ENCODE assay signal across 20 mouse cellular contexts in genomic region chr19:41045091-41045770, GRCm38 (mm10). TPM values are rescaled to one million over a fixed set of nuclear protein-coding genes. Genes with fewer than 3 reads are reported as not detected.
A peak's percentile ranks its signal among the peaks of the same experiment; 100 is the strongest.
DNase-seq lines count a peak whose midpoint lies in the region; ATAC-seq and TF ChIP-seq lines count a peak whose summit lies in the region.
"Had no signal": no experiment of that assay in that cellular context is flagged by ENCODE, and none has a peak within 500 bp of the region (broad histone marks: within the 10 kb centered on the region; RNA-seq: fewer than 3 reads in every experiment).

No protein-coding gene starts in this region.

- no peak for ATAC-seq in heart, embryonic 13.5 days (ENCODE audit: extremely low read depth, insufficient number of reproducible peaks, low FRiP score, low TSS enrichment)
- no peak for ATAC-seq in liver, embryonic 12.5 days
- no peak for ATAC-seq in midbrain, embryonic 11.5 days (ENCODE audit: low FRiP score)
- ATAC-seq in midbrain, embryonic 13.5 days = no peak
- ATAC-seq: forebrain, embryonic 15.5 days had no signal

- 30% methylated on average over 10 of the region's 10 CpGs for WGBS in heart, embryonic 13.5 days
- WGBS in heart, adult 2 months = 23% methylated on average over 10 of the region's 10 CpGs
- WGBS in liver, adult 2 months = 19% methylated on average over 10 of the region's 10 CpGs
- 27% methylated on average over 10 of the region's 10 CpGs for WGBS in liver, embryonic 12.5 days (ENCODE audit: insufficient replicate concordance)
- 59% methylated on average over 10 of the region's 10 CpGs for WGBS in midbrain, embryonic 11.5 days
- WGBS in midbrain, embryonic 13.5 days = 61% methylated on average over 10 of the region's 10 CpGs

- intact Hi-C loops in heart, adult 2 months (cut with DNase I) = no loop called here

- H3K4me3 ChIP-seq in heart, embryonic 13.5 days = no peak overlapping the region
- no peak overlapping the region for H3K4me3 ChIP-seq in heart, adult 2 months
- no peak overlapping the region for H3K4me3 ChIP-seq in liver, adult 2 months (ENCODE audit: insufficient read depth, low read depth, low read length)
- no peak overlapping the region for H3K4me3 ChIP-seq in liver, embryonic 12.5 days
- no peak overlapping the region for H3K4me3 ChIP-seq in midbrain, embryonic 11.5 days (ENCODE audit: low read depth, low read length)
- no peak overlapping the region for H3K4me3 ChIP-seq in midbrain, embryonic 13.5 days (replicated peaks)
- H3K4me3 ChIP-seq: embryonic facial prominence, embryonic 13.5 days; forebrain, embryonic 15.5 days had no signal

- TF ChIP-seq POLR2A in heart, adult 2 months (IDR thresholded peaks at IDR 0.05; ENCODE audit: insufficient read depth, low read depth, low read length) = no peak
- TF ChIP-seq POLR2A in liver, adult 2 months (IDR thresholded peaks at IDR 0.05; ENCODE audit: extremely low read depth, insufficient read depth, low read length) = no peak

- no peaks in the 10 kb centered on the region for H3K27me3 ChIP-seq in heart, embryonic 13.5 days (replicated peaks)
- no peaks in the 10 kb centered on the region for H3K27me3 ChIP-seq in heart, adult 2 months (ENCODE audit: control insufficient read depth, insufficient read depth, low read length)
- no peaks in the 10 kb centered on the region for H3K27me3 ChIP-seq in liver, adult 2 months (ENCODE audit: control insufficient read depth, insufficient read depth, low read length)
- H3K27me3 ChIP-seq in liver, embryonic 12.5 days (replicated peaks) = no peaks in the 10 kb centered on the region
- no peaks in the 10 kb centered on the region for H3K27me3 ChIP-seq in midbrain, embryonic 11.5 days (ENCODE audit: control insufficient read depth, insufficient read depth, low read length)
- no peaks in the 10 kb centered on the region for H3K27me3 ChIP-seq in midbrain, embryonic 13.5 days
- H3K27me3 ChIP-seq: embryonic facial prominence, embryonic 13.5 days; forebrain, embryonic 15.5 days had no signal

- H3K4me1 ChIP-seq in heart, embryonic 13.5 days = peaks cover 5% of the 10 kb centered on the region
- H3K4me1 ChIP-seq in heart, adult 2 months (ENCODE audit: control insufficient read depth, insufficient read depth, low read length) = no peaks in the 10 kb centered on the region
- H3K4me1 ChIP-seq in liver, adult 2 months (ENCODE audit: control insufficient read depth, insufficient read depth, low read length) = no peaks in the 10 kb centered on the region; the same call in 1 of the 2 replicates
- no peaks in the 10 kb centered on the region for H3K4me1 ChIP-seq in liver, embryonic 12.5 days
- H3K4me1 ChIP-seq in midbrain, embryonic 11.5 days (ENCODE audit: control insufficient read depth, insufficient read depth, low read length) = no peaks in the 10 kb centered on the region
- no peaks in the 10 kb centered on the region for H3K4me1 ChIP-seq in midbrain, embryonic 13.5 days (replicated peaks)
- H3K4me1 ChIP-seq: embryonic facial prominence, embryonic 13.5 days; forebrain, embryonic 15.5 days had no signal

- no peaks in the 10 kb centered on the region for H3K9me3 ChIP-seq in heart, embryonic 13.5 days
- H3K9me3 ChIP-seq in liver, embryonic 12.5 days (replicated peaks) = no peaks in the 10 kb centered on the region
- H3K9me3 ChIP-seq in midbrain, embryonic 11.5 days (ENCODE audit: control insufficient read depth, low read length) = no peaks in the 10 kb centered on the region
- H3K9me3 ChIP-seq in midbrain, embryonic 13.5 days = no peaks in the 10 kb centered on the region
- H3K9me3 ChIP-seq: embryonic facial prominence, embryonic 13.5 days; forebrain, embryonic 15.5 days had no signal

- peak overlapping the region; percentile 46; the same call in 1 of the 2 replicates for H3K4me2 ChIP-seq in heart, embryonic 13.5 days
- no peak overlapping the region for H3K4me2 ChIP-seq in liver, embryonic 12.5 days
- no peak overlapping the region for H3K4me2 ChIP-seq in midbrain, embryonic 11.5 days
- H3K4me2 ChIP-seq in midbrain, embryonic 13.5 days (replicated peaks) = no peak overlapping the region
- H3K4me2 ChIP-seq: embryonic facial prominence, embryonic 13.5 days; forebrain, embryonic 15.5 days; hindbrain, embryonic 14.5 days had no signal

- TF ChIP-seq CTCF in heart, adult 2 months (IDR thresholded peaks at IDR 0.05) = no peak
- no peak for TF ChIP-seq CTCF in liver, adult 2 months (IDR thresholded peaks at IDR 0.05; ENCODE audit: low read depth, low read length)

- H3K79me2 ChIP-seq in heart, adult 2 months (replicated peaks; ENCODE audit: control insufficient read depth, insufficient read depth, low read length) = no peaks in the 10 kb centered on the region
- no peaks in the 10 kb centered on the region for H3K79me2 ChIP-seq in liver, adult 2 months (ENCODE audit: control insufficient read depth, insufficient read depth, low read length)

- no peak overlapping the region for H3K27ac ChIP-seq in heart, embryonic 13.5 days (replicated peaks)
- no peak overlapping the region for H3K27ac ChIP-seq in heart, adult 2 months
- peak overlapping the region; percentile 71 for H3K27ac ChIP-seq in liver, adult 2 months (replicated peaks; ENCODE audit: insufficient read depth, low read depth, low read length)
- H3K27ac ChIP-seq in liver, embryonic 12.5 days = no peak overlapping the region
- H3K27ac ChIP-seq in midbrain, embryonic 11.5 days (ENCODE audit: low read depth, low read length) = no peak overlapping the region
- H3K27ac ChIP-seq in midbrain, embryonic 13.5 days = no peak overlapping the region
- H3K27ac ChIP-seq: embryonic facial prominence, embryonic 13.5 days; forebrain, embryonic 15.5 days; hindbrain, embryonic 14.5 days had no signal

- no peak for DNase-seq in heart, adult 2 months
- peak; percentile 94 for DNase-seq in liver, adult 2 months (ENCODE audit: extremely low read depth, low read depth, low spot score)
- peak; percentile 76 for DNase-seq in midbrain, embryonic 11.5 days (ENCODE audit: low spot score, missing footprints)
- DNase-seq in ovary, postnatal 10 days (ENCODE audit: low spot score) = no peak
- DNase-seq: adrenal gland, adult 2 months; cerebellum, adult 8-10 months; gastrocnemius, postnatal 14 days; heart, postnatal 10 days; kidney, postnatal 25 days had no signal

- H3K9ac ChIP-seq in heart, embryonic 13.5 days = no peak overlapping the region
- no peak overlapping the region for H3K9ac ChIP-seq in heart, adult 2 months (ENCODE audit: low read depth, low read length)
- H3K9ac ChIP-seq in liver, adult 2 months (ENCODE audit: low read depth, low read length) = no peak overlapping the region
- H3K9ac ChIP-seq in liver, embryonic 12.5 days = no peak overlapping the region
- no peak overlapping the region for H3K9ac ChIP-seq in midbrain, embryonic 11.5 days (ENCODE audit: low read length)
- H3K9ac ChIP-seq in midbrain, embryonic 13.5 days (replicated peaks) = no peak overlapping the region
- H3K9ac ChIP-seq: embryonic facial prominence, embryonic 13.5 days; forebrain, embryonic 15.5 days; hindbrain, embryonic 14.5 days had no signal

- no peak for TF ChIP-seq EP300 in heart, adult 2 months (IDR thresholded peaks at IDR 0.05; ENCODE audit: insufficient read depth, low read depth, low read length)

- no peaks in the 10 kb centered on the region for H3K36me3 ChIP-seq in heart, embryonic 13.5 days
- H3K36me3 ChIP-seq in heart, adult 2 months (ENCODE audit: control insufficient read depth, insufficient read depth, low read length) = no peaks in the 10 kb centered on the region
- no peaks in the 10 kb centered on the region for H3K36me3 ChIP-seq in liver, adult 2 months (ENCODE audit: control insufficient read depth, insufficient read depth, low read length)
- H3K36me3 ChIP-seq in liver, embryonic 12.5 days = no peaks in the 10 kb centered on the region
- no peaks in the 10 kb centered on the region for H3K36me3 ChIP-seq in midbrain, embryonic 11.5 days (ENCODE audit: control insufficient read depth, insufficient read depth, low read length)
- no peaks in the 10 kb centered on the region for H3K36me3 ChIP-seq in midbrain, embryonic 13.5 days
- H3K36me3 ChIP-seq: embryonic facial prominence, embryonic 13.5 days; forebrain, embryonic 15.5 days had no signal

RNA-seq across cellular contexts. Expression of gene Dntt, which starts 16.2 kb away (rescaled TPM):
- not detected in 2 replicates for polyA plus RNA-seq in heart, embryonic 13.5 days (2015; fragmentation: Nextera tagmentation; extraction: Ambion mirVana)
- not detected for total RNA-seq in heart, adult 2 months (2021)
- 0.12 TPM in 1 of 2 replicates, not detected in the other for polyA plus RNA-seq in heart, adult 2 months (2012; rRNA removed)
- total RNA-seq in liver, adult 2 months (2014; rRNA removed) = 0.87 and 1.4 TPM in 2 replicates
- 0.39 and 1.0 TPM in 2 replicates for polyA plus RNA-seq in liver, adult 2 months (2012; rRNA removed)
- 0.06 TPM in 1 of 2 replicates, not detected in the other for polyA plus RNA-seq in liver, embryonic 12.5 days (2016; fragmentation: Nextera tagmentation; extraction: Ambion mirVana)
- polyA plus RNA-seq in midbrain, embryonic 11.5 days (2014; fragmentation: Nextera tagmentation; extraction: Ambion mirVana) = 0.14 TPM in 1 of 2 replicates, not detected in the other
- polyA plus RNA-seq in midbrain, embryonic 13.5 days (2015; fragmentation: Nextera tagmentation; extraction: Ambion mirVana) = 0.13 and 0.26 TPM in 2 replicates
- total RNA-seq: adrenal gland, adult 2 months; gastrocnemius, postnatal 14 days had no signal
- polyA plus RNA-seq: adrenal gland, adult 2 months; embryonic facial prominence, embryonic 13.5 days; forebrain, embryonic 15.5 days; intestine, embryonic 14.5 days; limb, embryonic 14.5 days; liver, embryonic 16.5 days; small intestine, adult 2 months had no signal

RNA-seq across cellular contexts. Expression of gene Opalin, which starts 31.7 kb away (rescaled TPM):
- polyA plus RNA-seq in heart, embryonic 13.5 days (2015; fragmentation: Nextera tagmentation; extraction: Ambion mirVana) = 0.15 and 0.33 TPM in 2 replicates
- not detected for total RNA-seq in heart, adult 2 months (2021)
- polyA plus RNA-seq in heart, adult 2 months (2012; rRNA removed) = not detected in 2 replicates
- not detected in 2 replicates for total RNA-seq in liver, adult 2 months (2014; rRNA removed)
- polyA plus RNA-seq in liver, adult 2 months (2012; rRNA removed) = not detected in 2 replicates
- not detected in 2 replicates for polyA plus RNA-seq in liver, embryonic 12.5 days (2016; fragmentation: Nextera tagmentation; extraction: Ambion mirVana)
- polyA plus RNA-seq in midbrain, embryonic 11.5 days (2014; fragmentation: Nextera tagmentation; extraction: Ambion mirVana) = not detected in 2 replicates
- polyA plus RNA-seq in midbrain, embryonic 13.5 days (2015; fragmentation: Nextera tagmentation; extraction: Ambion mirVana) = not detected in 2 replicates
- total RNA-seq: adrenal gland, adult 2 months; gastrocnemius, postnatal 14 days; heart, postnatal 10 days had no signal
- polyA plus RNA-seq: adrenal gland, adult 2 months; embryonic facial prominence, embryonic 13.5 days; forebrain, embryonic 15.5 days; hindbrain, embryonic 14.5 days; intestine, embryonic 14.5 days; limb, embryonic 14.5 days; liver, embryonic 16.5 days; neural tube, embryonic 11.5 days; small intestine, adult 2 months had no signal

RNA-seq across cellular contexts. Expression of gene Blnk, which starts 50.9 kb away (rescaled TPM):
- 0.36 and 0.45 TPM in 2 replicates for polyA plus RNA-seq in heart, embryonic 13.5 days (2015; fragmentation: Nextera tagmentation; extraction: Ambion mirVana)
- 1 to 10 TPM; 1.2 to 1.7 TPM for total RNA-seq in heart, adult 2 months (2021)
- 1.9 and 3.6 TPM in 2 replicates for polyA plus RNA-seq in heart, adult 2 months (2012; rRNA removed)
- total RNA-seq in liver, adult 2 months (2014; rRNA removed) = 0.74 and 0.87 TPM in 2 replicates
- 0.32 and 1.1 TPM in 2 replicates for polyA plus RNA-seq in liver, adult 2 months (2012; rRNA removed)
- polyA plus RNA-seq in liver, embryonic 12.5 days (2016; fragmentation: Nextera tagmentation; extraction: Ambion mirVana) = 0.37 and 0.45 TPM in 2 replicates
- 0.19 and 0.56 TPM in 2 replicates for polyA plus RNA-seq in midbrain, embryonic 11.5 days (2014; fragmentation: Nextera tagmentation; extraction: Ambion mirVana)
- 0.31 and 0.32 TPM in 2 replicates for polyA plus RNA-seq in midbrain, embryonic 13.5 days (2015; fragmentation: Nextera tagmentation; extraction: Ambion mirVana)

Comparison
In these comparisons a context has a peak if more than half of its experiments do, and no peak if none do; other contexts are left out.
1. DNase-seq: peak in liver, adult 2 months (single experiment) and midbrain, embryonic 11.5 days (single experiment); none in heart, adult 2 months (0 of 2) and ovary, postnatal 10 days (single experiment).